Mouse (Mus musculus): ENCODE data around the gene Clptm1. TPM values are rescaled to one million over a fixed set of nuclear protein-coding genes. Genes with fewer than 3 reads are reported as not detected.
A peak's percentile ranks its signal among the peaks of the same experiment; 100 is the strongest.
"Not testable (repeated sequence)": the region's sequence is repeated elsewhere in the genome, so short reads cannot be mapped to it uniquely, and the experiment has no call there.

Gene Clptm1
- polyA plus RNA-seq, 1 experiment from 2014 or later = 99.6 TPM

DNA sequence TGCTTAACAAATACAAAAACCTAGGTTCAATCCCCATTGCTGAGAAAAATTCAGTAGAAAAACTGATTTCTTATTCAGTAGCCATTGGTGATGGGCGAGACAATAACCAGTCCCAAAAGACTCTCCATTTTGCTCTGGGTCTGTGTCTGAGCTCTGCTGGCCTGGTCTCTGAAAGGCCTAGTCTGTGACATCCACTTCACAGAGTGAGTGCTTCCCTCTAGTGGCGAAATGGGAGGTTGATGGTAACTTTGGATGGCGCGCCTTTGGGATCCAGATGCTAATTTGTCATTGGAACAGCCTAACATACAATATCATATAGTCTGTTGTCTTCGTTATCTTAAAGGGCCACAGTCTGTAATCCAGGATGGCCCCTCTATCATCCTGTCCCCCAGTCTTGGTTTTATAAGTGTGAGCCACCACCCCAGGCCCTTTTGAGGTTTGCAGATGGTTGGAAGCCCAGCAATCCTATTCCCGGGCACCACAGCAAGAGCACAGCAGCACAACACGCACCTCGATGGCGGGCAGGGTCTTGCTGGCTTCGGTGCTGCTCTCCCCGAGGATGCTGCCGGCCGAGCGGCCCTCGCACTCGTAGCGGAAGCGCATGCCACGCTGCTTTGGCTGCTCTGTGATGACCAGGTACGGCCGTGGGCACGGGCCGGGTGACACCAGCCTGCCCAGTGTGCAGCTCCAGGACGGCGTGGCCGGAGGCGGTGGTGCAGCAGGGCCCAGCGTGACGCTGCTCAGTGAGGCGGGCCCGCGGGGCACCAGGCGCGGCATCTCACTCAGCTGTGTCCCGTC, 45.6 kb downstream of the Clptm1 start:
- H3K4me1 ChIP-seq = peaks cover 5% of the 10 kb centered on the region; the same call in 1 of the 2 replicates
- H3K36me3 ChIP-seq = no peaks in the 10 kb centered on the region
- peaks cover 4% of the 10 kb centered on the region; the same call in 1 of the 2 replicates for H3K27me3 ChIP-seq
- peak overlapping the region; percentile 28 for H3K9ac ChIP-seq (replicated peaks)
- peak; percentile 79 for ATAC-seq (replicated peaks)
- 10% methylated on average over 35 of the region's 35 CpGs for WGBS
- peak overlapping the region; percentile 24 for H3K4me3 ChIP-seq
- H3K4me2 ChIP-seq (replicated peaks) = peak overlapping the region; percentile 47
- H3K9me3 ChIP-seq = no peaks in the 10 kb centered on the region
- H3K27ac ChIP-seq (replicated peaks) = no peak overlapping the region

DNA sequence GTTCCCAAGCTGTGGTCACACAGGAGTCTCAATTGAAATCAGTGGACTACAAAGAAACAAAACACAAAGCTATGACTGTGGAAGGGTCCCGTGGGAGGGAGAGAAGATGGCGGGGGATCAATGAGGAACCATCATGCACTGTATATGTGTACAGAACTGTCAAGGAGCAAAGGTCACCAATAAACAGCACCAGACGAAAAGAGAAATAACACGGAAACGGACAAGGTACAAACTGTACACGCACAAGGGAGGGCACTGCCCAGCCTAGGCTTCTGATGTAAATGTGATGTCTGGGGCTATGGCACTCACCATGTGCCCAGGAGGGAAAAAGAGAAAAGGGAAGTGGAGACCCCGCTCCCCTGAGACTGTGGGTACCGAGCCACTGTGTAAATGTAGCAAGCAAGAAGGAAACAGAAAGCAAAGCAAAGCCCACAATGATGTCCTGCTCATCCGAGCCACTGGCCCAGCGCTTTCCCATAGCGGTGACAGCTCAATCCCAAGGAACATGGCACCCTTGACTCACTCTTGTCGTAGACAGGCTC, 49.7 kb downstream of the Clptm1 start:
- Histone ChIP-seq H3K9me3 (no peaks in the 10 kb centered on the region), H3K36me3 (no peaks in the 10 kb centered on the region), H3K4me2 (replicated peaks) (no peak overlapping the region), H3K4me1 (peaks cover 5% of the 10 kb centered on the region; the same call in 1 of the 2 replicates), H3K9ac (replicated peaks) (no peak overlapping the region), H3K27ac (replicated peaks) (no peak overlapping the region), H3K27me3 (peaks cover 4% of the 10 kb centered on the region; the same call in 1 of the 2 replicates), H3K4me3 (no peak overlapping the region)
- no peak for ATAC-seq (replicated peaks)
- WGBS = 89% methylated on average over 12 of the region's 12 CpGs

DNA sequence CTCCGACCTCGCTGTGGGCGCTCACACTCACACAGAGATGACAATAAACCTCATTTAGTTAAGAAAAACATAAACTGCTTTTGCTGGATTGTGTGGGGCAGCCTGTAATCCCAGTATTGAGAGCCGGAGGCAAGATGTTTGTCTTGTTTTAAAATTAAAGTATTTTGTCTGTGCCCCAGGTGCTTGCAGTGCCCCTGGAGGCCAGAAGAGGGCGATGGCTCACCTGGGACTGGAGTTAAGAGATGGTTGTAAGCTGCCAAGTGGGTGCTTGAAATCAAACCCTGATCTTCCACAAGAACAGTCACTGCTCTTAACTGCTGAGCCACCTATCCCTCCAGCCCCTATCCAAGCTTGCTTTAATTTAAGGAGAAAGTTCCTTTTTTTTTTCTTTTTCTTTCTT, 53.9 kb downstream of the Clptm1 start:
- H3K27me3 ChIP-seq = no peaks in the 10 kb centered on the region
- no peak overlapping the region for H3K4me3 ChIP-seq
- no peak overlapping the region for H3K4me2 ChIP-seq (replicated peaks)
- no peaks in the 10 kb centered on the region for H3K4me1 ChIP-seq
- no peak for ATAC-seq (replicated peaks)
- H3K9ac ChIP-seq (replicated peaks) = no peak overlapping the region
- no peak overlapping the region for H3K27ac ChIP-seq (replicated peaks)
- H3K36me3 ChIP-seq = no peaks in the 10 kb centered on the region
- WGBS = 81% methylated on average over 5 of the region's 5 CpGs
- H3K9me3 ChIP-seq = no peaks in the 10 kb centered on the region

DNA sequence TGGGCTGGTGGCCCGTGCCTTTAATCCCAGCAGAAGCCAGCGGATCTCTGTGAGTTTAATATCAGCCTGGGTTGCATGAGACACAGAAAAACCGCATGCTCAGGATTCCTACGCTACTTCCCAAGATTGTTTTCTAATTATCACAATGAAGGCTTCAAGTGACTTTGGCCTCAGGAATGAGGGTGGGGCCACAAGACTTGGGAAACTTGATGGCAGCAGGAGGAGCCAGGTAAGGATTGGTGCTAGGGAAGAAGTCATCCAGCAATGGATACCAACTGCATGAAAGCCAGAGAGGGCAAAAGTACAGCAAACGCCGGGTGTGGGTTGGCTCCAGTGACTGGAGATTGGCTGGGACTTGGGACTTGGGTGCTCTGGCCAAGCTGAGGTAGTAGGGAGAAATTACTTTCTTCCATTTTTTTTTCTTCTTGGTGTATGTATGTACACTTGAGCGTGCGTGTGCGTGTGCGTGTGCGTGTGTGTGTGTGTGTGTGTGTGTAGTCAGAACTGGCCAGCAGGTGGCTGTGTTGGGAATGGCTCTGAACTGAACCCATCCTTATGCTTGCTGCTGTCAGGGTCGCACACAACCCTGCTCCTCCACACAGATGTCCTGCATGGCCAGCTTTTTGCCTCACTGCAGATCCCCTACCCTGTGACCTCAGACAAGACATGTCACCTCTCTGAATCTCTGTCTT, 55.0 kb downstream of the Clptm1 start:
- H3K27ac ChIP-seq (replicated peaks) = no peak overlapping the region
- H3K9ac ChIP-seq (replicated peaks) = no peak overlapping the region
- no peaks in the 10 kb centered on the region for H3K4me1 ChIP-seq
- WGBS = 90% methylated on average over 12 of the region's 12 CpGs
- H3K36me3 ChIP-seq = no peaks in the 10 kb centered on the region
- ATAC-seq (replicated peaks) = no peak
- H3K9me3 ChIP-seq = no peaks in the 10 kb centered on the region
- no peak overlapping the region for H3K4me3 ChIP-seq
- no peak overlapping the region for H3K4me2 ChIP-seq (replicated peaks)
- H3K27me3 ChIP-seq = no peaks in the 10 kb centered on the region

DNA sequence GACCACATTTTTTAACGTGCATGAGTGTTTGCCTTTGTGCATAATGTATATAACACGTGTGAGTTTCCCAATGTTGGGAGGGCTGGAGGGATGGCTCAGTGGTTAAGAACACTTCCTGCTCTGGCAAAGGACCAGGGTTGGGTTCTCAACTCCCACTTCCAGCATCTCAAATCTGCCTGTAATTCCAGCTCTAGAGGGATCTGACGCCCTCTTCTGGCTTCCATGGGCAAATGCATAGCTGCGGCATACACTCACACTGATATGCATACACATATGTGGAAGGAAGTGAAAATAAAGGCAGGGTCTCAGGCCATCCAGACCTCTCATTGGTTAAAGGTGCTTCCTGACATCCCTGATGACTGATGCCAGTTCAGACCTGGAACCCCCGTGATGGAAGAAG, 57.5 kb downstream of the Clptm1 start:
- no peak overlapping the region for H3K4me3 ChIP-seq
- ATAC-seq (replicated peaks) = no peak
- no peak overlapping the region for H3K27ac ChIP-seq (replicated peaks)
- no peaks in the 10 kb centered on the region for H3K9me3 ChIP-seq
- peaks cover 15% of the 10 kb centered on the region for H3K4me1 ChIP-seq
- 83% methylated on average over 5 of the region's 5 CpGs for WGBS
- H3K36me3 ChIP-seq = no peaks in the 10 kb centered on the region; the same call in 1 of the 2 replicates
- H3K9ac ChIP-seq (replicated peaks) = no peak overlapping the region
- no peaks in the 10 kb centered on the region for H3K27me3 ChIP-seq
- no peak overlapping the region for H3K4me2 ChIP-seq (replicated peaks)

DNA sequence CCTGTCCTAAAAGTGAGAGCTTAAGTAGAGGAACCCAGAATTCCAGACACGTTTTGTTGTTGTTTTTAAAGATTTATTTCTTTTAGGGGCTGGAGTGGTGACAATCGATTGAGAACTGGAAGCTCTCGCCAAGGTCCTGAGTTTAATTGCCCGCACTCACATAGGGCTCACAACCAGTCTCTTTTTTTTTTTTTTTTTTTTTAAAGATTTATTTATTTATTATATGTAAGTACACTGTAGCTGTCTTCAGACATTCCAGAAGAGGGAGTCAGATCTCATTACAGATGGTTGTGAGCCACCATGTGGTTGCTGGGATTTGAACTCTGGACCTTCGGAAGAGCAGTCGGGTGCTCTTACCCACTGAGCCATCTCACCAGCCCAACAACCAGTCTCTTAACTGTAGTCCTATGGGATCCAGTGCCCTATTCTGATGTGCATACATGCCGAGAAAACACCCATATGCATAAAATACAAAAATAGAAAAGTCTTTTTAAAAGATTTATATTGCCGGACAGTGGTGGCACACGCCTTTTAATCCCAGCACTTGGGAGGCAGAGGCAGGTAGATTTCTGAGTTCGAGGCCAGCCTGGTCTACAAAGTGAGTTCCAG, 60.1 kb downstream of the Clptm1 start:
- H3K4me3 ChIP-seq = peak overlapping the region; percentile 80
- peaks cover 35% of the 10 kb centered on the region for H3K4me1 ChIP-seq
- peak; percentile 15; the same call in 1 of the 2 replicates for ATAC-seq (replicated peaks)
- H3K4me2 ChIP-seq (replicated peaks) = peak overlapping the region; percentile 77
- WGBS = 61% methylated on average over 10 of the region's 10 CpGs
- H3K27ac ChIP-seq (replicated peaks) = peak overlapping the region; percentile 62
- H3K9me3 ChIP-seq, H3K27me3 ChIP-seq: not testable (repeated sequence)
- peak overlapping the region; percentile 93 for H3K9ac ChIP-seq (replicated peaks)
- peaks cover 17% of the 10 kb centered on the region for H3K36me3 ChIP-seq

DNA sequence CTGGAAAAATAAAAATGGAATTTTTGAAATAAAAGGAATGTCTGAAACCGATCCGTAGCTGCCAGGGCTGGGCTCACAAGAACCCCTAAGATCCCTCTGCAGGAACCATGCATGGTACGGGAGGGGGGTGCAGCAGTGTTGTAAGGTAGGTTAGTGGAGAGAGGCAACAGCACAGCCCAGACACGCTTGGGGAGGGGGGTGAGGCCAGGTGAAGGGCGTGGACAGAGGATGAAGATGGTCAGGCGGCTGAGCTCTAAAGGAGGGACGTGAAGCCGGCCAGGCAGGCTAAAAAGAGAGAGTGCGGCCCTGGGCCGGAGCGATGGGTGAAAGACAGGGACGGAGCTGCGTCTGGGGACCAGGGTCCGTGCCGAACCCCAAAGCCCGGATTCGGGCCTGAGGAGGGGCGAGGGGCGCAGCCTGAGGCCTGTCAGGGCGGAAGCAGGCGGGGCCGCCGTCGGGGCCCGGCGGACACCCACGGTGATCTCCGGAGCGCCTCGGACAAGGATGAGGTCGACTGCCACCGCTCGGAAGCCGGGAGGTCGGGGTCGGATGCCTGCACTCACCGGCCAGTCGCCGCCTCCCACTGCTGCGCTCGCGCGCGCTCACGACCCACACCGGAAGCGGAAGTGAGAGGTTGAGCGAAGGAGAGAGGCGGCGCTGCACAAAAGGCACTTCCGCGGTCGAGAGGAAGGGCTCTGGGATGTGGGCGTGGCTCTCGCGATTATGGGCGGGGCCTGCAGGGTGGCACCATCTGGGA, 60.8 kb downstream of the Clptm1 start, which contains the start of gene Clasrp:
Gene Clasrp, minus strand, starts transcription at position 638 of the 757 bp plus-strand sequence.
- H3K4me3 ChIP-seq = peak within 1 kb of the TSS; percentile 80
- peak; percentile 95 for ATAC-seq (replicated peaks)

DNA sequence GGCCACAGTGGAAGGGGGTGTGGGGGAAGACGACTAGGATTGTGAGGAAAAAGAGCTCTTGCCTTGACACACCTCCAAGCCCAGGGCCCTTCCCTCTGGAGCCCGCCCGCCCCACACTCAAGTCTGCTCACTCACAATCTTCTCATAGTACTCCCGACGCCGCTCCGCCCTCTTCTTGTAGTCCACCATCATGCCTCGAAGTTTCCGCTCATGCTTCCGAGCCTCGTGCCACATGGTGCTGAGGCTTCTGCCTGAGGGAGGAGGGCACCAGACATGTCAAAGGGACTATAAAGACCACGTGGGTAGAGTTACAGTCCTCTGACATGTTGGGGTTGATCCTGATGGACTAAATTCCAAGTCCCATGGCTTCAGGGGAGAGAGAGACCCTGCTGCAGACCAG, 61.8 kb downstream of the Clptm1 start:
- H3K9me3 ChIP-seq = no peaks in the 10 kb centered on the region
- no peak for ATAC-seq (replicated peaks)
- H3K4me2 ChIP-seq (replicated peaks) = peak overlapping the region; percentile 77
- peak overlapping the region; percentile 93; the same call in 1 of the 2 replicates for H3K9ac ChIP-seq (replicated peaks)
- WGBS = 86% methylated on average over 12 of the region's 12 CpGs
- H3K4me3 ChIP-seq = peak overlapping the region; percentile 80
- peaks cover 35% of the 10 kb centered on the region for H3K4me1 ChIP-seq
- H3K27me3 ChIP-seq = no peaks in the 10 kb centered on the region
- H3K27ac ChIP-seq (replicated peaks) = no peak overlapping the region
- peaks cover 25% of the 10 kb centered on the region for H3K36me3 ChIP-seq

More for the DNA sequence above, 60.8 kb downstream of the Clptm1 start, which contains the start of gene Clasrp:
- H3K4me1 ChIP-seq = peaks cover 35% of the 10 kb centered on the region
- peak within 1 kb of the TSS; percentile 62 for H3K27ac ChIP-seq (replicated peaks)
- H3K9ac ChIP-seq (replicated peaks) = peak within 1 kb of the TSS; percentile 93
- H3K27me3 ChIP-seq = no peaks in the 10 kb centered on the region
- peaks cover 23% of the 10 kb centered on the region for H3K36me3 ChIP-seq
- H3K4me2 ChIP-seq (replicated peaks) = peak within 1 kb of the TSS; percentile 77
- H3K9me3 ChIP-seq = no peaks in the 10 kb centered on the region
- WGBS = 1% methylated on average over 57 of the region's 57 CpGs

DNA sequence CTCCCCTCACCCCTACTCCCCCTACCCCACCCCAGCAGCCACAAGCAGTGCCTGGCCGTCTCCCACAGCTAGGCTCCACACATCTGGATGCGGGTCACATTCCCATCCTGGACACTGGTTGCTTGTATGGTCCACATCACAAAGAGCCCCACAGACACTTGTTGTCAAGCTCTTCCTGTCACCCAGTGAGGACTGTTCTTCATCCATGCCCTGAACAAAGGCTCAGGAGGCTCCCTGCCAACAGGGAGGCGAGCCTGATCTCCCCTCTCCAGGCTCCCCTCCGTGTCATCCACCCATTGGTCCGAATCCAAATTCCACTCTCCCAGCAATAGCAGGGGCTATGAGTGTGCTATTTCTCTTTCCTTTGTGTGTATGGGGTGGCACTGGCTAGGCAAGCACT, 64.3 kb downstream of the Clptm1 start:
- Histone ChIP-seq H3K27me3 (no peaks in the 10 kb centered on the region), H3K9ac (replicated peaks) (no peak overlapping the region), H3K36me3 (peaks cover 26% of the 10 kb centered on the region), H3K27ac (replicated peaks) (no peak overlapping the region), H3K9me3 (no peaks in the 10 kb centered on the region), H3K4me3 (no peak overlapping the region), H3K4me2 (replicated peaks) (no peak overlapping the region), H3K4me1 (peaks cover 35% of the 10 kb centered on the region)
- WGBS = 51% methylated on average over 5 of the region's 5 CpGs
- no peak for ATAC-seq (replicated peaks)

DNA sequence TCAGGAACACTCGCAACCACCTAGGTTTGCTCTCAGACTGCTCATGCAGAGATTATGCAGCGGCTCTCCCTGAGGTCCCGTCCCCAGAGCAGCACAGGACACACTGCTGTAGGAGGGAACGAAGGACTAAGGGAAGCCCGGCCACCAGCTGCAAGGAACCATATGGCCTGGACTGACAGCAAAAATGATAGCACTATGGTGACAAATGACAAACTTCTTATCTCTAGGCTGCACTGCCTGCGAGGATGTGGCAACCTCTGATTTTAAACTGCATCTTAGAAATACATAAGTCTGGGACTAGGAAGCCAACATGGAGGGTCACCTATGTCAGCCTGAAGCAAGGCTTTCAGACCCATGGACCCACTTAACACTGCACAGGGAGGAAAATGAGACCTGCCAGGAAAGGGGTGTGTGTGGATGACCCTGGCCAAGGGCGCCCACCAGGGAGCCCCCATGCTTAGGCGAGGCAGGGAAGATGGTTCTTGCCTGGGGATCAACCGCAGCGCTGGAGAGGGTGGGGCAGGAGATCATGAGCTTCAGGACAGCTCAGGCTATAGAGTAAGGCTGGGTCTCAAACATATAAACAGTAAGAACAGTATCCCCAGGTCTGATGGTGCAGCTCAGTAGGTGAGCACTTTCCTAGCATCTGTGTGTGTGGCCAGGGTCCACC, 71.6 kb downstream of the Clptm1 start:
- Histone ChIP-seq H3K9ac (replicated peaks) (no peak overlapping the region), H3K27me3 (no peaks in the 10 kb centered on the region), H3K4me3 (no peak overlapping the region), H3K4me1 (no peaks in the 10 kb centered on the region), H3K27ac (replicated peaks) (no peak overlapping the region), H3K36me3 (peaks cover 62% of the 10 kb centered on the region), H3K4me2 (replicated peaks) (no peak overlapping the region), H3K9me3 (no peaks in the 10 kb centered on the region)
- 91% methylated on average over 10 of the region's 10 CpGs for WGBS
- ATAC-seq (replicated peaks) = no peak

DNA sequence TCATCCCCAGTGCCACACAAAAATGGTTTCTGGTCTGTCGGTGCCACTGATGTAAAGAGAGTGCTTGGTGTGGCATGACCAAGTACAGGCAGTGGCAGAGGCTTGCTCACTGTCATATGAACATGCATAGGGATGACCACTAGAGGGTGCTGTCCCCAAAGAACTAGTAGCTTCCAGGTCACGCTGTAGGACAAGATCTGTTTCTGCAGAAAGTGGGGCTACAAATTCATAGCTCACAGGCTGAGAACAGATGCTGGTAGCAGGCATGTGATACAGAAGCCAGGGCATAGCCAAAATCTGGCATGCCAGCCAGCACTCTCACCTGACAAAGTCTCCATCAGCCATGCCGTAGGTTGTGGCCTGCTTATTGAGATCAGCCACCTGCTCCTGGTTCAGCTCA, 74.9 kb downstream of the Clptm1 start:
- Histone ChIP-seq H3K4me1 (no peaks in the 10 kb centered on the region), H3K27ac (replicated peaks) (no peak overlapping the region), H3K4me3 (no peak overlapping the region), H3K27me3 (no peaks in the 10 kb centered on the region), H3K36me3 (peaks cover 85% of the 10 kb centered on the region), H3K9ac (replicated peaks) (no peak overlapping the region), H3K9me3 (no peaks in the 10 kb centered on the region), H3K4me2 (replicated peaks) (no peak overlapping the region)
- WGBS = 58% methylated on average over 3 of the region's 3 CpGs
- ATAC-seq (replicated peaks) = peak; percentile 27; the same call in 1 of the 2 replicates

Measured in forebrain, embryonic 15.5 days (tissue).